Mouse (Mus musculus) megakaryocyte, embryonic 14.5 days (primary cell): Measurements from ENCODE around the gene Catsper2. TPM values are rescaled to one million over a fixed set of nuclear protein-coding genes. Genes with fewer than 3 reads are reported as not detected.

Experiments used
- H3K27me3 ChIP-seq: replicated peaks from 2 replicates; pipeline ENCODE3; 2012; ENCODE audit warnings: inconsistent platforms
- H3K36me3 ChIP-seq: replicated peaks from 2 replicates; pipeline ENCODE3; 2012; ENCODE audit warnings: low read length, inconsistent platforms, mixed read lengths
- H3K4me1 ChIP-seq: 2 replicates; pipeline ENCODE4 v1.6.1; 2012; ENCODE audit warnings: inconsistent platforms
- H3K4me3 ChIP-seq: replicated peaks from 2 replicates; pipeline ENCODE3; 2012; ENCODE audit warnings: moderate library complexity, mild to moderate bottlenecking, inconsistent platforms
- H3K9me3 ChIP-seq: 2 replicates; pipeline ENCODE4 v1.6.1; 2012; ENCODE audit warnings: inconsistent platforms
- FLI1 ChIP-seq: IDR thresholded peaks from 2 replicates; pipeline ENCODE4 v1.6.1; 2012; ENCODE audit warnings: low read length, inconsistent platforms, mixed read lengths
- GATA1 ChIP-seq: IDR thresholded peaks from 3 replicates; pipeline ENCODE4 v1.6.1; 2012; ENCODE audit warnings: mixed read lengths, low read length, inconsistent platforms, borderline replicate concordance
- polyA plus RNA-seq: library from polyadenylated mRNA; stranded (reverse); fragments of >175 nt; gene quantifications from 2 replicates; pipeline ENCODE4 v1.2.3, GENCODE M21; 2012; ENCODE audit warnings: low replicate concordance; ENCODE audit not compliant: insufficient read depth

Gene Catsper2
- polyA plus RNA-seq, 1 experiment, result 0.10 TPM

DNA sequence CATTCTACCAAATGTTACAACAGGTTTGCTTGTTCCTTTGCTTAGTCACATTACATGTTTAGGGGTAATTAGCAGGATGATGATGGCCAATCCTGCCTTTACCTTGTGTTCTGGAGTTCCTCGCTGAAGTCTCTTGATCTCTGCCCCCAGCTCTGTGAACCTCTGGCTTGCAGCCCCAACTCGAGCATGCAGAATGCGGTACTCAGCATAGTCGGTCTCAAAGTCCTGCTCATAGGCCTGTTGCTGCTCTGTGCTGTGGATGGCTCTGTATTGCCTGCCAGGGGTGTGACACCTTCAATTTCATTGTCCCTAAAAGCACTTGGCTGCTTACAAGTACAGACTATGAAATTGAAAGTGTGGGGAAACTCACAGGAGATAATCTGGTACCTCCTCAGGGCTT is 26.2 kb upstream of the Catsper2 start:
- no peak for TF ChIP-seq FLI1
- TF ChIP-seq GATA1, result no peak
- Histone ChIP-seq H3K4me1 (peaks cover 25% of the 10 kb centered on the region), H3K27me3 (peaks cover 6% of the 10 kb centered on the region)

DNA sequence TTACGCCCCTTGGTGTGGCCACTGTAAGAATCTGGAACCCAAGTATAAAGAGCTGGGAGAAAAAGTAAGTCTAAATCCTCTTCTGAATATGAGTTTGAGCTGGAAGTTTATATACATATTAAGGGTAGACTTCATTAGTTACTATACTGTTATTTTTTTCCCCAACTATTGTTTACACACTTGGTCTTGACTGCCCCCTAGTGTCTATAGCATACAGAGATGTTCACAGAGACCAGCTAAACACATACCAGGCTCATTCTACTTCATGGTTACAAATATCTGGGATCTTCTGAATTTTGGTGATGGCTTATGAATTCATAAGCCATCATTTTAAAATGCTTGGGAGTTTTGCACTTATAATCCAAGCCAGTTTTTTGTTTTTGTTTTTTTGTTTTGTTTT is 21.3 kb upstream of the Catsper2 start:
- peaks cover 93% of the 10 kb centered on the region for H3K36me3 ChIP-seq
- no peaks in the 10 kb centered on the region for H3K27me3 ChIP-seq
- no peaks in the 10 kb centered on the region for H3K4me1 ChIP-seq
- no peaks in the 10 kb centered on the region for H3K9me3 ChIP-seq
- TF ChIP-seq GATA1, result no peak
- TF ChIP-seq FLI1, result no peak
- no peak overlapping the region for H3K4me3 ChIP-seq

More for the DNA sequence above, 26.2 kb upstream of the Catsper2 start:
- Histone ChIP-seq H3K36me3 (peaks cover 52% of the 10 kb centered on the region), H3K9me3 (no peaks in the 10 kb centered on the region), H3K4me3 (no peak overlapping the region)

DNA sequence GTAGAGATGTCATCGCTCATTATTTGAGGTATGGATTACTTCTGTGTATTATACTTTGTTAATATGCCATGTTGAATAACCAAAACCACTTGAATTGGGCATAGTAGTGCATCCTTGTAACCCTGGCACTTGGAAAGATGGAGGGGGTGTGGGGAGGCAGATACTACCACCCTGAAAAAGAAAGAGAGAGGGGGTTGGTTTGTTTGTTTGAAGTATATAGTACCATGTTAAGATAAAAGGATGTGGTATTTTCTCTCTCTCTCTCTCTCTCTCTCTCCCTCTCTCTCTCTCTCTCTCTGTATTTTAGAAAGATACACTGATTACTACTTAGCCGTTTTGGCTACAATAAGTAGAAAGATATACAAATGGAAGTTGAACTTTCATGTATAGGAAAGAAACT is 12.3 kb upstream of the Catsper2 start:
- Histone ChIP-seq H3K9me3 (no peaks in the 10 kb centered on the region), H3K36me3 (peaks cover 93% of the 10 kb centered on the region), H3K27me3 (no peaks in the 10 kb centered on the region), H3K4me1 (peaks cover 13% of the 10 kb centered on the region), H3K4me3 (no peak overlapping the region)
- no peak for TF ChIP-seq GATA1
- TF ChIP-seq FLI1, result no peak

DNA sequence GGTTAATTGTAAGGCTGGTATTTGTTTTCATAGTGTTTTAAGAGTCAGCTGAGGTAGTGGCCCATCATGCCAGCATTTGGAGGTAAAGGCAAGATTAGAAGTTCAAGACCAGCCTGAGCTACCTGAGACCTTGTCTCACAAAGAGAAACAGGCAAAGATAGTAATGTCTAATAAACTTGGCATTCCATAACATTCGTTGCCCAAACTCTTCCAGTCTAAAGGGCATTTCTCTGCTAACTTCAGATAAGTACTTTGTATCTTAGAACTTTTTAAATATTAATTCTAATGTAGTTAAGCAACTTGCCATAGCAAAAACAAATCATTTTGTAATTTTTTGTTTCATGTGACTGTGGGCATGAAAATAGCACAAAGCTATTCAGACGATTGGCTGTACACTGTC is 9.6 kb upstream of the Catsper2 start:
- peaks cover 89% of the 10 kb centered on the region for H3K36me3 ChIP-seq
- no peak for TF ChIP-seq FLI1

DNA sequence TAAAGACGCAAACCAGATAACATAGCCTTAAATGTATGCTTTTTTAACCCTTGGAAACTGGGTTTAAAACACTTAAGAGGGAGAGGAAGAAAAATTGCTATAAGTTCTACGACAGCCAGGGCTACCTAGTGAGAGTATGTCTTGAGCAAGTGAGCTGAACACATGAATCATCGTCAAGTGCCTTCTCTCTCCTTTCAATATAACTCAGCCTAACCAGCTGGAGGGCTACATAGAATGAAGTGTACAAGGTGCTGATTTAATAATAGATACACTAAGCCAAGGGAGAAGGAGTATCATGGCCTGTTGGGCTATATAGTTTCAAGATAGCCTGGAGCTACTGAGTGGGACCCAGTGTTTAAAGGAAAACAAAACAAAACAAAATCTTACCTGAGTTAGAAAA is 4.9 kb upstream of the Catsper2 start:
- Histone ChIP-seq H3K27me3 (no peaks in the 10 kb centered on the region), H3K36me3 (peaks cover 72% of the 10 kb centered on the region)
- TF ChIP-seq GATA1, result no peak
- TF ChIP-seq FLI1, result no peak

More for the DNA sequence above, 9.6 kb upstream of the Catsper2 start:
- Histone ChIP-seq H3K4me1 (peaks cover 25% of the 10 kb centered on the region), H3K27me3 (no peaks in the 10 kb centered on the region), H3K9me3 (no peaks in the 10 kb centered on the region), H3K4me3 (no peak overlapping the region)

DNA sequence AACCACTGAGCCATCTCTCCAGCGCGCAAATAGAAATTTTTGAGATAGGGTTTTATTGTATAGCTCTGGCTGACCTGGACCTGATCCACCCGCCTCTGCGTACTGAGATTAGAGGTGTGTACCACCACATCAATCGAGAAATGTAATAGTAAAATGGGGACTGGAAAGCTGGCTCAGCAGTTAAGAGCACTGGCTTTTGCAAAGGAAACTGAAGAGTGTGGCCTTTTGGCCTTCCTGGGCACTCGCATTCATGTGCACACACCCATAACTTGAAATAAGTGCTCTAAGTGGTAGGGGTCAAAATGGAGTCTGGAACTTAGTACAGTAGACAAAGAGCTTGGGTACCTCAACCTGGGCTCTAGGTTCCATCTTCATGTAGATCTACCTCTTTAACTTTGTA is 2.8 kb upstream of the Catsper2 start:
- Histone ChIP-seq H3K4me3 (peak overlapping the region; percentile 38), H3K9me3 (no peaks in the 10 kb centered on the region), H3K27me3 (no peaks in the 10 kb centered on the region), H3K4me1 (peaks cover 55% of the 10 kb centered on the region), H3K36me3 (peaks cover 56% of the 10 kb centered on the region)
- TF ChIP-seq GATA1 (no peak), FLI1 (no peak)

More for the DNA sequence above, 4.9 kb upstream of the Catsper2 start:
- peaks cover 53% of the 10 kb centered on the region for H3K4me1 ChIP-seq
- H3K9me3 ChIP-seq, result no peaks in the 10 kb centered on the region
- H3K4me3 ChIP-seq, result no peak overlapping the region

DNA sequence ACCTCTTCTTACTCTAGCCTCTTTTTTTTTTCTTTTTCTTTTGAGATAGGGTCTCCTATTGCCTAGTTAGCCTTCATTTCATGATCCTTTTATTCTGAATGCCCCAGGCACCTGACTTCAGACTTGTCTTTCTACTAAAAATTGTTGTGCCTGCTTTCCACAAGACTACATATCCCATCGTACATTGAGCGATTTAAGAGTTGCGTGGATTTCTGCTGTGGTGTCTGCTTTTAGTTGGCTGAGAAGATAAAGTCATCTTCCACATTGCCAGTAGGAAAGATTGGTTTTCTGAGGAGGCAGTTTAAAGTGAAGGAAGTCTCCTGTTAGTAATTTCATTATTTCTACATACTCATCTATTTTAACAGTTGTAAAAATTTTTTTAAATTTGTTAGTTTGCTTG is 2.0 kb upstream of the Catsper2 start:
- TF ChIP-seq FLI1 (no peak), GATA1 (no peak)
- H3K4me1 ChIP-seq, result peaks cover 53% of the 10 kb centered on the region
- H3K4me3 ChIP-seq, result peak overlapping the region; percentile 99
- peaks cover 52% of the 10 kb centered on the region for H3K36me3 ChIP-seq
- no peaks in the 10 kb centered on the region for H3K27me3 ChIP-seq
- H3K9me3 ChIP-seq, result no peaks in the 10 kb centered on the region

DNA sequence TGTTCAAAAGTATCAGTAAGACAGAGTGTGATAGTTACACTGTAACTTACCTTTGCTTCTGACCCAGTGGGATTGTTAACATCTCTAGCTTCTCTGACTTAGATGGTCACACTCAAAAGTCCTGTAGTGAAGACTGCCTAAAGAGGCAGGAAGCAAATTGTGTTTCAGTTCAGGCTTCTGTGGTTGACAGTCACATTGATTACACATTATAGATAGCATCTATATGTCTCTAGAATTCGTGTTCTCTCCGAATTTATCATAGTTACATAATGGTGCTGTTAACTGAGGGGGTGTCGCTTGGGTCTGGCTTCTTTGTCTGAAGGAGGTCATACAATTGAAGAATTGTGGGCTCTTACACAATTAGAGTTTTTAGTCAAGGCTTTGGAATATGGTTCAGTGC is 1.5 kb upstream of the Catsper2 start:
- H3K4me1 ChIP-seq, result peaks cover 55% of the 10 kb centered on the region
- H3K27me3 ChIP-seq, result no peaks in the 10 kb centered on the region
- peaks cover 53% of the 10 kb centered on the region for H3K36me3 ChIP-seq
- H3K9me3 ChIP-seq, result no peaks in the 10 kb centered on the region
- no peak for TF ChIP-seq FLI1
- TF ChIP-seq GATA1, result no peak
- peak overlapping the region; percentile 99 for H3K4me3 ChIP-seq

DNA sequence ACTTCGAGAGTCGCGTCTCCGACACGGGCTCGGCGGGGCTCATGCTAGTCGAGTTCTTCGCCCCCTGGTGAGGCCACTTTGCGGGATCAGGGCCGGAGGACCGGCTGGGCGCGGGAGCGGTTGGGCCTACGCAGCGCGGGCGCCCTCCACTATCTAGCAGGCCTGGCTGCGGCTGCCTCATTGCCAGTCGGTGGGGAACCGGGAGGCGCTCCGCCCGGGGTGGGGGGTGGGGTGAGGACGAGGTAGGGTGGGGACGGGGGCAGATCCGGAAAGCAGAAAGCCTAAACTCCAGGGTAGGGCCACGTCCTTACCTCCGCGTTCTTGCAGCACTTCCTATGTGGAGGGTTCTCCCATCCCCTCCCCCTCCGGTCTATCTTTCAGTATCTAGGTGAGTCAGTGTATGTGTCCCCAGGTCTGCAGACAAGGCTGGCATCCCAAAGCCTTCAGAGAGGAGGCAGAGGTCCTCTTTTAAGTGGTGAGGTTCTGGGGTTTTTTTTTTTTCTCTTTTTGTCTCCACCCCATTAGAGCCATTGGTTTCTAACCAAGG is 620 bp upstream of the Catsper2 start:
- peak overlapping the region; percentile 99 for H3K4me3 ChIP-seq
- H3K27me3 ChIP-seq, result no peaks in the 10 kb centered on the region
- H3K36me3 ChIP-seq, result peaks cover 46% of the 10 kb centered on the region
- peaks cover 55% of the 10 kb centered on the region for H3K4me1 ChIP-seq
- TF ChIP-seq FLI1 (no peak), GATA1 (no peak)
- H3K9me3 ChIP-seq, result no peaks in the 10 kb centered on the region

DNA sequence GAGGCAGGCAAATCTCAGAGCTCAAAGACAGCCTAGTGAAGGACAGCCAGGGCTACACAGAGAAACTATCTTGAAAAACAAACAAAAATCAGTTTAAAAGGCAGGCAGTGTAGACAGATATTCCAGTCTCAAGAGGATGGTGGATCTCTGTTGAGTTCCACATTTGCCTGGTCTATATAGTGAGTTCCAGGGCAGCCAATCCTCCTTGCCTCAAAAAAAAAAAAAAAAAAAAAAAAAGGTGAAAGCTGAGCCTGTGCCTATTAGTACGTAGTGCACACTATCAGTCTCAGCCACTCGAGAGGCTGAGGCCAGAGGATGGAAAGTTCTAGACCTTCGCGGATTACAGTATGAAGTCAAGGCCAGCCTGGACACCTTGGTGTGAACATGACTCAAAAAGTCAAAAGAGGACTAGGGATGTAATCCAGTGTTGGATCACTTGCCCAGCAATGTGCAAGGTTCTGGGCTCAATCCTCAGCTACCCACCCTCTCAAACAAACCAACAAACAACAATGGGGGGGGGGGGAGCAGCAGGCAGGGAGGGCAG is 677 bp downstream of the Catsper2 start:
- peak overlapping the region; percentile 99 for H3K4me3 ChIP-seq
- H3K9me3 ChIP-seq, result no peaks in the 10 kb centered on the region
- H3K36me3 ChIP-seq, result peaks cover 33% of the 10 kb centered on the region
- no peak for TF ChIP-seq GATA1
- no peak for TF ChIP-seq FLI1
- peaks cover 44% of the 10 kb centered on the region for H3K4me1 ChIP-seq
- no peaks in the 10 kb centered on the region for H3K27me3 ChIP-seq
